Mouse (Mus musculus): ENCODE measurements at regions not wholly inside any gene's neighbourhood (a gene's known extent, or its start where the extent isn't known, plus 50 kb on each side); places are given as distances from the start of the nearest gene placed in this dataset.

- Histone ChIP-seq H3K36me3 (replicated peaks; ENCODE audit: control insufficient read depth, insufficient read depth, low read depth, low read length) (no peaks in the 10 kb centered on the region), H3K27ac (replicated peaks; ENCODE audit: low read depth, low read length) (no peak overlapping the region), H3K4me2 (ENCODE audit: low read depth, low read length) (no peak overlapping the region), H3K4me3 (ENCODE audit: low read depth, low read length) (no peak overlapping the region), H3K9ac (replicated peaks; ENCODE audit: low read length) (no peak overlapping the region), H3K4me1 (ENCODE audit: control insufficient read depth, insufficient read depth, low read length) (no peaks in the 10 kb centered on the region), H3K27me3 (ENCODE audit: control insufficient read depth, insufficient read depth, low read length) (no peaks in the 10 kb centered on the region), H3K9me3 (replicated peaks; ENCODE audit: control insufficient read depth, low read length) (no peaks in the 10 kb centered on the region)
- ATAC-seq (replicated peaks; ENCODE audit: insufficient number of reproducible peaks, low FRiP score, low TSS enrichment, low read depth): no peak
- DNase-seq (ENCODE audit: low spot score): no peak
- 87% methylated on average over 9 of the region's 9 CpGs for WGBS
These were observed 307.2 kb downstream of the Zfp804a start for GRCm38 (mm10) chr2:82360224-82360623.

GRCm38 (mm10) chr2:82373152-82373551 is 320.1 kb downstream of the Zfp804a start:
- no peak overlapping the region for H3K9ac ChIP-seq (replicated peaks; ENCODE audit: low read length)
- 95% methylated on average over 3 of the region's 3 CpGs for WGBS
- no peak for DNase-seq (ENCODE audit: low spot score)

GRCm38 (mm10) chr2:82378476-82378875 is 325.5 kb downstream of the Zfp804a start:
- ATAC-seq (replicated peaks; ENCODE audit: insufficient number of reproducible peaks, low FRiP score, low TSS enrichment, low read depth) (no peak), DNase-seq (ENCODE audit: low spot score) (no peak)
- Histone ChIP-seq H3K4me2 (ENCODE audit: low read depth, low read length) (no peak overlapping the region), H3K4me1 (ENCODE audit: control insufficient read depth, insufficient read depth, low read length) (no peaks in the 10 kb centered on the region), H3K36me3 (replicated peaks; ENCODE audit: control insufficient read depth, insufficient read depth, low read depth, low read length) (no peaks in the 10 kb centered on the region), H3K27ac (replicated peaks; ENCODE audit: low read depth, low read length) (no peak overlapping the region), H3K9me3 (replicated peaks; ENCODE audit: control insufficient read depth, low read length) (no peaks in the 10 kb centered on the region), H3K9ac (replicated peaks; ENCODE audit: low read length) (no peak overlapping the region), H3K27me3 (ENCODE audit: control insufficient read depth, insufficient read depth, low read length) (no peaks in the 10 kb centered on the region), H3K4me3 (ENCODE audit: low read depth, low read length) (no peak overlapping the region)

More at GRCm38 (mm10) chr2:82373152-82373551, 320.1 kb downstream of the Zfp804a start:
- Histone ChIP-seq H3K4me1 (ENCODE audit: control insufficient read depth, insufficient read depth, low read length) (no peaks in the 10 kb centered on the region), H3K27ac (replicated peaks; ENCODE audit: low read depth, low read length) (no peak overlapping the region), H3K9me3 (replicated peaks; ENCODE audit: control insufficient read depth, low read length) (no peaks in the 10 kb centered on the region), H3K27me3 (ENCODE audit: control insufficient read depth, insufficient read depth, low read length) (no peaks in the 10 kb centered on the region), H3K4me3 (ENCODE audit: low read depth, low read length) (no peak overlapping the region), H3K4me2 (ENCODE audit: low read depth, low read length) (no peak overlapping the region), H3K36me3 (replicated peaks; ENCODE audit: control insufficient read depth, insufficient read depth, low read depth, low read length) (no peaks in the 10 kb centered on the region)
- no peak for ATAC-seq (replicated peaks; ENCODE audit: insufficient number of reproducible peaks, low FRiP score, low TSS enrichment, low read depth)

GRCm38 (mm10) chr2:82385123-82385522 is 332.1 kb downstream of the Zfp804a start:
- Histone ChIP-seq H3K9me3 (replicated peaks; ENCODE audit: control insufficient read depth, low read length) (no peaks in the 10 kb centered on the region), H3K9ac (replicated peaks; ENCODE audit: low read length) (no peak overlapping the region), H3K4me1 (ENCODE audit: control insufficient read depth, insufficient read depth, low read length) (no peaks in the 10 kb centered on the region), H3K27ac (replicated peaks; ENCODE audit: low read depth, low read length) (no peak overlapping the region), H3K27me3 (ENCODE audit: control insufficient read depth, insufficient read depth, low read length) (no peaks in the 10 kb centered on the region), H3K36me3 (replicated peaks; ENCODE audit: control insufficient read depth, insufficient read depth, low read depth, low read length) (no peaks in the 10 kb centered on the region), H3K4me3 (ENCODE audit: low read depth, low read length) (no peak overlapping the region), H3K4me2 (ENCODE audit: low read depth, low read length) (no peak overlapping the region)
- DNase-seq (ENCODE audit: low spot score): no peak
- WGBS: 85% methylated on average over 2 of the region's 2 CpGs
- ATAC-seq (replicated peaks; ENCODE audit: insufficient number of reproducible peaks, low FRiP score, low TSS enrichment, low read depth): no peak

- no peak overlapping the region for H3K9ac ChIP-seq (replicated peaks; ENCODE audit: low read length)
- no peaks in the 10 kb centered on the region for H3K4me1 ChIP-seq (ENCODE audit: control insufficient read depth, insufficient read depth, low read length)
- H3K4me3 ChIP-seq (ENCODE audit: low read depth, low read length): no peak overlapping the region
- DNase-seq (ENCODE audit: low spot score) (no peak), ATAC-seq (replicated peaks; ENCODE audit: insufficient number of reproducible peaks, low FRiP score, low TSS enrichment, low read depth) (no peak)
- H3K27me3 ChIP-seq (ENCODE audit: control insufficient read depth, insufficient read depth, low read length): no peaks in the 10 kb centered on the region
- H3K9me3 ChIP-seq (replicated peaks; ENCODE audit: control insufficient read depth, low read length): no peaks in the 10 kb centered on the region
- WGBS: 52% methylated on average over 1 of the region's 1 CpGs
- no peaks in the 10 kb centered on the region for H3K36me3 ChIP-seq (replicated peaks; ENCODE audit: control insufficient read depth, insufficient read depth, low read depth, low read length)
- H3K4me2 ChIP-seq (ENCODE audit: low read depth, low read length): no peak overlapping the region
- no peak overlapping the region for H3K27ac ChIP-seq (replicated peaks; ENCODE audit: low read depth, low read length)
These were observed 334.7 kb downstream of the Zfp804a start for GRCm38 (mm10) chr2:82387744-82388143.

- H3K9ac ChIP-seq (replicated peaks; ENCODE audit: low read length): no peak overlapping the region
- DNase-seq (ENCODE audit: low spot score): no peak
- ATAC-seq (replicated peaks; ENCODE audit: insufficient number of reproducible peaks, low FRiP score, low TSS enrichment, low read depth): no peak
- no peak overlapping the region for H3K4me2 ChIP-seq (ENCODE audit: low read depth, low read length)
- H3K27me3 ChIP-seq (ENCODE audit: control insufficient read depth, insufficient read depth, low read length): no peaks in the 10 kb centered on the region
- H3K36me3 ChIP-seq (replicated peaks; ENCODE audit: control insufficient read depth, insufficient read depth, low read depth, low read length): no peaks in the 10 kb centered on the region
- no peaks in the 10 kb centered on the region for H3K9me3 ChIP-seq (replicated peaks; ENCODE audit: control insufficient read depth, low read length)
- WGBS: 64% methylated on average over 4 of the region's 4 CpGs
- H3K4me3 ChIP-seq (ENCODE audit: low read depth, low read length): no peak overlapping the region
- H3K27ac ChIP-seq (replicated peaks; ENCODE audit: low read depth, low read length): no peak overlapping the region
- no peaks in the 10 kb centered on the region for H3K4me1 ChIP-seq (ENCODE audit: control insufficient read depth, insufficient read depth, low read length)
These were observed 342.4 kb downstream of the Zfp804a start for GRCm38 (mm10) chr2:82395426-82395825.

- H3K4me2 ChIP-seq (ENCODE audit: low read depth, low read length): no peak overlapping the region
- H3K9me3 ChIP-seq (replicated peaks; ENCODE audit: control insufficient read depth, low read length): no peaks in the 10 kb centered on the region
- no peaks in the 10 kb centered on the region for H3K27me3 ChIP-seq (ENCODE audit: control insufficient read depth, insufficient read depth, low read length)
- H3K4me3 ChIP-seq (ENCODE audit: low read depth, low read length): no peak overlapping the region
- DNase-seq (ENCODE audit: low spot score) (no peak), ATAC-seq (replicated peaks; ENCODE audit: insufficient number of reproducible peaks, low FRiP score, low TSS enrichment, low read depth) (no peak)
- no peak overlapping the region for H3K9ac ChIP-seq (replicated peaks; ENCODE audit: low read length)
- no peaks in the 10 kb centered on the region for H3K4me1 ChIP-seq (ENCODE audit: control insufficient read depth, insufficient read depth, low read length)
- no peaks in the 10 kb centered on the region for H3K36me3 ChIP-seq (replicated peaks; ENCODE audit: control insufficient read depth, insufficient read depth, low read depth, low read length)
- H3K27ac ChIP-seq (replicated peaks; ENCODE audit: low read depth, low read length): no peak overlapping the region
These were observed 392.7 kb downstream of the Zfp804a start for GRCm38 (mm10) chr2:82445706-82446105.

GRCm38 (mm10) chr2:82455743-82456142 is 402.7 kb downstream of the Zfp804a start:
- Histone ChIP-seq H3K4me1 (ENCODE audit: control insufficient read depth, insufficient read depth, low read length) (no peaks in the 10 kb centered on the region), H3K27ac (replicated peaks; ENCODE audit: low read depth, low read length) (no peak overlapping the region), H3K27me3 (ENCODE audit: control insufficient read depth, insufficient read depth, low read length) (no peaks in the 10 kb centered on the region), H3K9me3 (replicated peaks; ENCODE audit: control insufficient read depth, low read length) (no peaks in the 10 kb centered on the region), H3K36me3 (replicated peaks; ENCODE audit: control insufficient read depth, insufficient read depth, low read depth, low read length) (no peaks in the 10 kb centered on the region), H3K9ac (replicated peaks; ENCODE audit: low read length) (no peak overlapping the region), H3K4me3 (ENCODE audit: low read depth, low read length) (no peak overlapping the region), H3K4me2 (ENCODE audit: low read depth, low read length) (no peak overlapping the region)
- ATAC-seq (replicated peaks; ENCODE audit: insufficient number of reproducible peaks, low FRiP score, low TSS enrichment, low read depth) (no peak), DNase-seq (ENCODE audit: low spot score) (peak; percentile 42)
- WGBS: 89% methylated on average over 3 of the region's 3 CpGs
